Mouse (Mus musculus) heart, postnatal 10 days (tissue): ENCODE measurements around the gene Polr1e. TPM values are rescaled to one million over a fixed set of nuclear protein-coding genes. Genes with fewer than 3 reads are reported as not detected.
A peak's percentile ranks its signal among the peaks of the same experiment; 100 is the strongest.
"Not testable (repeated sequence)": the region's sequence is repeated elsewhere in the genome, so short reads cannot be mapped to it uniquely, and the experiment has no call there.

ENCODE experiments used
- DNase-seq, 2 experiments: peaks; one replicate each; pipeline ENCODE4 v3.0.0; 2021
- intact Hi-C: fragments of 180-260 bp; cut with DNase I; formaldehyde crosslinking; loops from one replicate; pipeline ENCODE4 v1.15.1; 2025
- total RNA-seq, 2 experiments: library from RNA; stranded (reverse); gene quantifications; 2 replicates each; pipeline ENCODE4 v1.2.3; 2021

The Polr1e gene
- total RNA-seq, 2 experiments from 2014 or later, result 34.1 to 49.8 TPM

GRCm38 (mm10) chr4:44998071-44998470 is 20.3 kb upstream of the Polr1e start:
- DNase-seq, result no peak
- intact Hi-C loops, result no loop called here

- DNase-seq, result no peak
- intact Hi-C loops, result no loop called here
These were observed 18.4 kb upstream of the Polr1e start for GRCm38 (mm10) chr4:45000001-45000400.

GRCm38 (mm10) chr4:45005452-45005851 is 12.9 kb upstream of the Polr1e start:
- no peak for DNase-seq
- intact Hi-C loops, result no loop called here

GRCm38 (mm10) chr4:45010806-45011415 is 7.5 kb upstream of the Polr1e start:
- intact Hi-C loops, result loop anchor here (2.0 to 10.0 kb wide), 3 partner anchors 28 to 844 kb away; no protein-coding TSS in a partner anchor
- peak in 1 of 2 experiments; percentile 28 for DNase-seq

GRCm38 (mm10) chr4:45011581-45012104 is 6.7 kb upstream of the Polr1e start:
- intact Hi-C loops, result loop anchor here (1.0 to 10.0 kb wide), 4 partner anchors 29 to 843 kb away; no protein-coding TSS in a partner anchor
- DNase-seq, result peak; percentile 76 to 79

GRCm38 (mm10) chr4:45012105-45012975 is 6.0 kb upstream of the Polr1e start, which contains the start of gene Zbtb5:
Zbtb5 (minus strand) TSS chr4:45012412.
- intact Hi-C loops, result loop anchor here (1.0 to 10.0 kb wide), 2 partner anchors 73 to 842 kb away; no protein-coding TSS in a partner anchor
- DNase-seq, result peak; percentile 100

- intact Hi-C loops, result loop anchor here (10.0 kb wide), 1 partner anchor 842 kb away; no protein-coding TSS in a partner anchor
- DNase-seq, result no peak
These were observed 5.4 kb upstream of the Polr1e start for GRCm38 (mm10) chr4:45013031-45013431.

GRCm38 (mm10) chr4:45013537-45013936 is 4.8 kb upstream of the Polr1e start:
- DNase-seq, result no peak
- intact Hi-C loops, result loop anchor here (10.0 kb wide), 1 partner anchor 841 kb away; no protein-coding TSS in a partner anchor

- intact Hi-C loops, result loop anchor here (1.0 to 10.0 kb wide), 7 partner anchors 92 to 1122 kb away; partner anchors contain the start of genes Ncbp1, Shb, Tomm5 and Tstd2
- DNase-seq, result peak; percentile 72 to 87
These were observed 2.8 kb upstream of the Polr1e start for GRCm38 (mm10) chr4:45015615-45016014.

- DNase-seq, result no peak
- intact Hi-C loops, result loop anchor here (5.0 to 10.0 kb wide), 6 partner anchors 88 to 1118 kb away; partner anchors contain the start of genes Ncbp1, Shb, Tomm5 and Tstd2
These were observed 626 bp downstream of the Polr1e start for GRCm38 (mm10) chr4:45019009-45019408.

- intact Hi-C loops, result no loop called here
- DNase-seq, result no peak
These were observed 8.1 kb downstream of the Polr1e start for GRCm38 (mm10) chr4:45026459-45026858.

- DNase-seq, result peak; percentile 57 to 68
- intact Hi-C loops, result no loop called here
These were observed 14.2 kb downstream of the Polr1e start for GRCm38 (mm10) chr4:45032586-45032985.

- intact Hi-C loops, result no loop called here
- peak; percentile 37 to 43 for DNase-seq
These were observed 16.6 kb downstream of the Polr1e start for GRCm38 (mm10) chr4:45034693-45035628.

- DNase-seq, result no peak
- intact Hi-C loops, result loop anchor here (2.0 kb wide), 1 partner anchor 15 kb away; no protein-coding TSS in a partner anchor
These were observed 17.7 kb downstream of the Polr1e start for GRCm38 (mm10) chr4:45036048-45036447.

GRCm38 (mm10) chr4:45036571-45036970 is 18.2 kb downstream of the Polr1e start:
- intact Hi-C loops, result loop anchor here (2.0 kb wide), 1 partner anchor 16 kb away; no protein-coding TSS in a partner anchor
- no peak for DNase-seq

GRCm38 (mm10) chr4:45037455-45038410 is 19.4 kb downstream of the Polr1e start:
- peak; percentile 79 to 85 for DNase-seq

GRCm38 (mm10) chr4:45038879-45039278 is 20.5 kb downstream of the Polr1e start:
- intact Hi-C loops, result not testable (repeated sequence)
- DNase-seq, result peak; percentile 41 to 47

More at GRCm38 (mm10) chr4:45037455-45038410, 19.4 kb downstream of the Polr1e start:
- intact Hi-C loops, result loop anchor here (2.0 kb wide), 1 partner anchor 17 kb away; no protein-coding TSS in a partner anchor

- not testable (repeated sequence) for DNase-seq
These were observed 21.2 kb downstream of the Polr1e start for GRCm38 (mm10) chr4:45039546-45039945.

More at GRCm38 (mm10) chr4:45039546-45039945, 21.2 kb downstream of the Polr1e start:
- intact Hi-C loops, result not testable (repeated sequence)
